Mouse (Mus musculus) ES-E14 (cell line): ENCODE data around the gene Setd1a. TPM values are rescaled to one million over a fixed set of nuclear protein-coding genes. Genes with fewer than 3 reads are reported as not detected.

Source experiments
- DNase-seq: peaks from one replicate; pipeline ENCODE4 v3.0.0-alpha.2; 2013; ENCODE audit warnings: low read depth, low spot score
- H3K27ac ChIP-seq: 2 replicates; pipeline ENCODE4 v1.5.1; 2012; ENCODE audit warnings: low read depth, mild to moderate bottlenecking, low read length, moderate library complexity, mixed read lengths; ENCODE audit not compliant: poor library complexity, insufficient read depth, severe bottlenecking
- H3K36me3 ChIP-seq: 2 replicates; pipeline ENCODE4 v1.6.1; 2012; ENCODE audit warnings: mild to moderate bottlenecking, low read length, moderate library complexity, mixed read lengths; ENCODE audit not compliant: control insufficient read depth, poor library complexity, insufficient read depth, severe bottlenecking
- H3K4me1 ChIP-seq, 2 experiments: fragments of 150-350 bp in 1 of 2; sonication (generic) in 1 of 2; 2 replicates each; pipeline ENCODE4 v1.6.1; 2012; ENCODE audit warnings: low read length in 2 of 2, mild to moderate bottlenecking in 1 of 2, mixed read lengths in 1 of 2; ENCODE audit not compliant: control insufficient read depth in 2 of 2, insufficient read depth in 2 of 2, poor library complexity in 1 of 2
- H3K4me3 ChIP-seq, 2 experiments: fragments of 150-350 bp in 1 of 2; sonication (generic) in 1 of 2; 2 replicates each; pipeline ENCODE4 v1.5.1; 2012; ENCODE audit warnings: low read length in 2 of 2, low read depth in 1 of 2, mild to moderate bottlenecking in 1 of 2, mixed read lengths in 1 of 2; ENCODE audit not compliant: insufficient read depth in 1 of 2, poor library complexity in 1 of 2, severe bottlenecking in 1 of 2
- H3K9ac ChIP-seq: 2 replicates; pipeline ENCODE4 v1.6.1; 2012; ENCODE audit warnings: low read depth, mild to moderate bottlenecking, low read length, mixed read lengths; ENCODE audit not compliant: poor library complexity, insufficient read depth, severe bottlenecking
- H3K9me3 ChIP-seq: fragments of 150-350 bp; sonication (generic); 2 replicates; pipeline ENCODE4 v1.6.1; 2012; ENCODE audit warnings: low read depth, mild to moderate bottlenecking, low read length; ENCODE audit not compliant: control insufficient read depth, insufficient read depth
- CHD2 ChIP-seq: IDR thresholded peaks from 2 replicates; pipeline ENCODE4 v1.6.1; 2014; ENCODE audit warnings: mild to moderate bottlenecking, low read depth, low read length, inconsistent platforms
- HCFC1 ChIP-seq: IDR thresholded peaks from 2 replicates; pipeline ENCODE4 v1.6.1; 2012; ENCODE audit warnings: low read length, inconsistent platforms, borderline replicate concordance; ENCODE audit not compliant: insufficient read depth
- MAFK ChIP-seq: IDR thresholded peaks from 2 replicates; pipeline ENCODE4 v1.6.1; 2014; ENCODE audit warnings: mild to moderate bottlenecking, low read depth, low read length, inconsistent platforms; ENCODE audit not compliant: insufficient read depth
- ZC3H11A ChIP-seq: IDR thresholded peaks from 2 replicates; pipeline ENCODE4 v1.6.1; 2012; ENCODE audit warnings: low read depth, mild to moderate bottlenecking, inconsistent platforms, low read length, borderline replicate concordance
- ZNF384 ChIP-seq: IDR thresholded peaks from 2 replicates; pipeline ENCODE4 v1.6.1; 2012; ENCODE audit warnings: low read depth, low read length, inconsistent platforms
- in situ Hi-C, 2 experiments: fragments of 600-800 bp; cut with MboI; formaldehyde crosslinking; loops; one replicate each; pipeline ENCODE4 v1.15.1; 2025; ENCODE audit warnings: low sequenced_read_pairs in 2 of 2, inconsistent platforms in 1 of 2; ENCODE audit not compliant: unreplicated experiment in 2 of 2
- total RNA-seq: library from RNA; depleted of rRNA; stranded (reverse); fragments of 300-350 nt; gene quantifications from 2 replicates; pipeline ENCODE4 v1.2.3, GENCODE M21; 2012

Setd1a gene
- total RNA-seq, 1 experiment, result 22.6 TPM

- no peak for DNase-seq
- Histone ChIP-seq H3K27ac (no peak overlapping the region), H3K36me3 (peaks cover 25% of the 10 kb centered on the region), H3K9me3 (no peaks in the 10 kb centered on the region), H3K9ac (peak overlapping the region; percentile 97), H3K4me1 (peaks cover 0 to 3% of the 10 kb centered on the region in 2 experiments; a peak in 2 of 4 replicates), H3K4me3 (peak overlapping the region; percentile 84 to 98)
- TF ChIP-seq ZC3H11A (no peak), MAFK (no peak), ZNF384 (no peak), CHD2 (no peak), HCFC1 (no peak)
- in situ Hi-C loops, result no loop called here
These were observed 1.9 kb downstream of the Setd1a start for GRCm38 (mm10) chr7:127778350-127778749.

- Histone ChIP-seq H3K36me3 (peaks cover 64% of the 10 kb centered on the region), H3K9ac (no peak within 1 kb of the TSS)
These were observed 8.8 kb downstream of the Setd1a start, which contains the start of gene Gm49388 for GRCm38 (mm10) chr7:127785308-127785707. Gm49388 (plus strand) TSS chr7:127785608.

GRCm38 (mm10) chr7:127797076-127797845, 20.8 kb downstream of the Setd1a start:
- H3K9me3 ChIP-seq, result no peaks in the 10 kb centered on the region
- no peak for DNase-seq
- no peak overlapping the region for H3K9ac ChIP-seq
- H3K36me3 ChIP-seq, result peaks cover 59% of the 10 kb centered on the region
- H3K27ac ChIP-seq, result no peak overlapping the region
- in situ Hi-C loops, result no loop called here
- no peak for TF ChIP-seq ZNF384
- TF ChIP-seq MAFK, result no peak
- no peak for TF ChIP-seq ZC3H11A
- no peak for TF ChIP-seq HCFC1
- no peak for TF ChIP-seq CHD2
- no peak overlapping the region for H3K4me3 ChIP-seq
- peaks cover 0 to 5% of the 10 kb centered on the region in 2 experiments; a peak in 1 of 4 replicates for H3K4me1 ChIP-seq

More at GRCm38 (mm10) chr7:127785308-127785707, 8.8 kb downstream of the Setd1a start, which contains the start of gene Gm49388:
- Histone ChIP-seq H3K4me3 (no peak within 1 kb of the TSS), H3K4me1 (no peaks in the 10 kb centered on the region), H3K27ac (no peak within 1 kb of the TSS), H3K9me3 (no peaks in the 10 kb centered on the region)
- in situ Hi-C loops, result no loop called here
- DNase-seq, result no peak
- TF ChIP-seq HCFC1 (no peak), CHD2 (no peak), ZNF384 (no peak), ZC3H11A (no peak), MAFK (no peak)

GRCm38 (mm10) chr7:127798591-127798990, 22.1 kb downstream of the Setd1a start:
- no peak for DNase-seq
- H3K27ac ChIP-seq, result no peak overlapping the region
- peaks cover 54% of the 10 kb centered on the region for H3K36me3 ChIP-seq
- no peaks in the 10 kb centered on the region for H3K9me3 ChIP-seq
- peaks cover 0 to 5% of the 10 kb centered on the region in 2 experiments; a peak in 1 of 4 replicates for H3K4me1 ChIP-seq
- in situ Hi-C loops, result no loop called here
- no peak overlapping the region for H3K9ac ChIP-seq
- no peak overlapping the region for H3K4me3 ChIP-seq
- no peak for TF ChIP-seq ZNF384
- no peak for TF ChIP-seq MAFK
- TF ChIP-seq ZC3H11A, result no peak
- TF ChIP-seq HCFC1, result no peak
- no peak for TF ChIP-seq CHD2
